Mouse (Mus musculus) T-helper 2 cell (primary cell): ENCODE measurements around the gene Hspa1l.
"Not testable (repeated sequence)": the region's sequence is repeated elsewhere in the genome, so short reads cannot be mapped to it uniquely, and the experiment has no call there.

Source experiments
- in situ Hi-C: fragments of 300-600 bp; cut with MboI, MseI; formaldehyde crosslinking; loops from one replicate; pipeline ENCODE4 v1.15.1; 2025; ENCODE audit warnings: high pct_unique_total_duplicates

Gene Hspa1l

DNA sequence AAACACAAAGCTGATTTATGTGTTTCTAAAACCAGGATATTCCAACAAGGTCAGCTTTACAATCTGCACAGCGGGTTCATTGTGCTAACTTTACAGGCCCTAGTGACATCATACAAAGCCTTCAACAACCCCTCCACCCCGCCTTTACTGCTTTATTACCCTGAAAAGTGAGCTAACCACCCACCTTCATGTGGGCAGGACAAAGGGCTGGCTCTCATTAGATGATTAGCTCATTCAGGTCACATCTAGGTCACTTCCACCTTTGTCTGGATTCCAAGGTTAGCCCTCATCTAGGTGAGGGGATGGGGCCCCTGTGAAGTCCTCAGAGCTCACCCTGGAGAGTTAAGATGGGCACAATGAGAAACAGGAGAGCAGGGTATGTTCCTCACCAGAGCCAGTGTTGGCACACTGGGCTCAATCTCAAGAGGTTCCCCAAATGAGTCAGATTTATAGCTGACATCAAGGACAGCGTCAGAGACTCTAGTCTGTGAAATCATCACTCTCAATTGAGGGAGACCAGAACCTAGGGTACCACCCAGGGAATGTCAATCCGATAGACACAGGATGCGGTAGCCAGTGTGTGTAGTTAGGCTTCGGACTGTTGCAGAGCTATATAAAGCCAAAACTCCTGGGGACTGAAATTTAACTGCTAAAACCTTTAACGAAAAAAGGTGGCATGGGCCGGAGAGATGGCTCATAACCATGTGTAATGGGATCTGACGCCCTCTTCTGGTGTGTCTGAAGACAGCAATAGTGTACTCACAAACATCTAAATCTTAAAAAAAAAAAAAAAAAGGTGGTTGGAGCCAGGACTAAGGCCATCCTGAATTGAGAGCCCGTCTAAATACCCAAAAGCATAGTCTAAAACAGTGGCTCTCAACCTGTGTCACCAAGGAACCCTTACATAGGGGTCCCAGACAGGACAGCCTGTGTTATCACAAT is 21.7 kb upstream of the Hspa1l start:
- in situ Hi-C loops, result no loop called here

DNA sequence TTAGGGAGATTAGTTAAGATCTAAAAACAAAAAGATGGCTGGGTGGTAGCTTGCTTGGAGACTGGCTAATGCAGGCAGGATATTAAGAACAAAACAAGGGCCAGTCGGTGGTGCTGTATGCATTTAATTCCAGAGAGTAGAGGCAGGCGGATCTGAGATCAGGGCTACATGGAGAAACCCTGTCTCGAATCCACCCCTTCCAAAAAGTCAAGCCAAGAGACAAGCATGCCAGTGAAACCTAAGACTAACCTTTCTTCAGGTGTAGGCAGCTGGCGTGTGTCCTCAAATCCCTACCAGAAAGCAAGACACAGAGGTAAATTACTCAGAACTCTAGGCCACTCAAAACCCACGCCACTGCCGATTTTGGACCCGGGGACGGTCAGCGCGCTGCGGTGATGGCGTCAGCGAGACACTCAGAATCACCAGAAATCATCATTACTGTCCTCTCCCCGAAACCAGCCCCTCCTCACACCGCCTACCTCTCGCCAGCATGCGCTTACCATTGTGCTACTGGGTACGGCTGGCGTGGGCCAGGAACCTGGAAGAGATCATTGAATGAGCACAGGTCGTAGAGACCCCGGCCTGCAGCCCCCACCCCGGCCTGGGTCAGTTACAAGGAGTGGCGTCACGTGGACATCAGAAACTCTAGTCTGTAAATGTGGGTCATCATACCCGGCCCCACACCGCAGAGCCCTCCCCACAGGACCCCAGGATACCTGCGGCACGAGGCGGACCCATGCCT is 20.7 kb upstream of the Hspa1l start:
- in situ Hi-C loops, result no loop called here

DNA sequence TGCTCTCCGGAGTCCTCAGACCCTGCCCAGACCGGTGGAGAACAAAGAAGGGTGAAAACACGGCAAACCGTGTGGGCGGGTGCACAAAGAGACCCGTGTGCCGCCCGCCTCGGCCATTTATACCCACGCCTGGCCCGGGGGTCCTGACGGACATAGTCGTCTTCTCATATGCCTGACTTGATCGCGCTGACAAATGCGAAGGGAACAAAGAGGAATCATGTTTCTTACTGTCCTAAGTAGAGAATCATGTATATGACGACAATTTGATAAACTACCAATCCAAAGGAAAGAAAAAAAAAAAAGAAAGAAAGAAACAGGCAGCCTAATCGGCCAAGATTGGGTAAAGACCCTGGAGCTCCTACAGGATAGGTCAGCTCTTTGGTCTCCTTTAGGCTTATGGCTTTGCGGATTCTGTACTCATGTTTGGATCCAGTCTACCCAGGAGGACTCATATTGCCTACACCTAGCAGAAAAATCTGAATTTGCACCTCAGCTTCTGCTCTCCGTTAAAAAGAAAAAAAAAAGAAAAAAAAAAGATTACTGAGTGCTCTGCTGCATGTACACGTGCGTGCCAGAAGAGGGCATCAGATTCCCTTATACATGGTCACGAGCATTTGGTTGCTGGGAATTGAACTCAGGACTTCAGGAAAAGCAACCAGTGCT is 20.0 kb upstream of the Hspa1l start:
- in situ Hi-C loops, result no loop called here

DNA sequence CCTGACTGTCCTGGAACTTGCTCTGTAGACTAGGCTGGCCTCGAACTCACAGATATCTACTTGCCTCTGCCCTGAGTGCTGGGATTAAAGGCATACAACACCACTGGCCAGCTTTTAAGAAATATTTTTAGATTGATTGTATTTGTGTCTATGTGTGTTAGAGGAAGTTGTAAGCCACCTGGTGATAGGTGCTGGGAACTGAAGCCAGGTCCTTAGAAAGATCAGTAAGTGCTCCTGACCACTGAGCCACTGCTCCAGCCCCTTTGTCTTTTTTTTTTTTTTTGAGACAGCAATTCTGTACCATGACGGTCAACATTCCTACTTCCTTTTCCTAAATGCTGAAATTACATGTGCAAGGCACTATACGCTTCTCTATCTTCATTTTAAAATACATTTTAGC is 19.2 kb upstream of the Hspa1l start:
- in situ Hi-C loops, result no loop called here

DNA sequence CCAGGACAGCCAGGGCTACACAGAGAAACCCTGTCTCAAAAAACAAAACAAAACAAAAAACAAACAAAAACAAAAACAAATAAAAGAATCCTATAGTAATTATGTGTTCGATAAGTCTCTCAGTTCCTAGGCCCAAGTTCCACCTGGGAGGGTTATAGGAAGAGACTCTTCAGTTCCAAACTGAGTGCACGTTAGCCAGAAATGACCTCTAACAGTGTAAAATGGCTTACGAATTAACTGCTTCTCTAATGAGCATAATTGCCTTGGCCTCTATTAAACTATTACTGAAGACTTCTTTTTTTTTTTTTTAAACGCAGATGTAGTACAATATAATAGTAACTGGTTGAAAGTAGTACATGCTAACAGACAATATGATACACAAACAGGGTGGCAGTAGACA is 18.6 kb upstream of the Hspa1l start:
- in situ Hi-C loops, result no loop called here

DNA sequence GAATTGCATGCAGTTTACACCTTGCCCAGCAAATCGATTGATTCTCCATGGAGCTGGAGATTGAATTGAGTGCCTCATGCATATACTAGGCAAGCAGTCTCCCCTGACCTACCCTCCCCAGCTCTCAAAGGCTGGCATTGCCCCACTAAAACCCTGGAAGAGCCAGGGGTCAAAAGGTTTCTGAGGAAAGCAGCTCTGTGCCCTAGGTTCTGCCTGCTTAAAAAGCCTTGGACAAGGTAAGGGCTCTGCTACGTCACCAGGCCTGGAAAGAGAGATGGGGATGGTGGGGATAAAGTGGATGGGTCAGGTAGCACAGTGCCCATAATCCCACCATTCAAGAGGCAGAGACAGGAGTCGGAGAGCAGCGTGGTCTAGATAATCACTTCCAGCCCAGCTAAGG is 17.7 kb upstream of the Hspa1l start:
- in situ Hi-C loops, result no loop called here

DNA sequence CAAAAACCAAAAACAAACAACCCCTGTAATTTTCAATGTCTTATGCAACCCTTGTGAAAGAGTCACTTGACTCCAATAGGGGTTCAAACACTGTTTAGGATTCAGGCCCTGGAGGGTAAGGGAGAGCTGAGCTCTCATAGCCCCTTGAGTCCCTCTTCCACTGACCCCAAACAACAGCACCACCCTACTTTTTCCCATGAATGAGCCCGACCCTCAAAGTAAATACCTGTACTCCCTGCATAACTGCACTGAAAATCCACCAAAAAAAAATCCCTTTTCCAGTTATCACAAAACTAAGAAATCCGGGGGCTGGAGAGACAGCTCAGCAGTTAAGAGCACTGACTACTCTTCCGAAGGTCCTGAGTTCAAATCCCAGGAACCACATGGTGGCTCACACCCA is 16.6 kb upstream of the Hspa1l start:
- in situ Hi-C loops, result no loop called here

DNA sequence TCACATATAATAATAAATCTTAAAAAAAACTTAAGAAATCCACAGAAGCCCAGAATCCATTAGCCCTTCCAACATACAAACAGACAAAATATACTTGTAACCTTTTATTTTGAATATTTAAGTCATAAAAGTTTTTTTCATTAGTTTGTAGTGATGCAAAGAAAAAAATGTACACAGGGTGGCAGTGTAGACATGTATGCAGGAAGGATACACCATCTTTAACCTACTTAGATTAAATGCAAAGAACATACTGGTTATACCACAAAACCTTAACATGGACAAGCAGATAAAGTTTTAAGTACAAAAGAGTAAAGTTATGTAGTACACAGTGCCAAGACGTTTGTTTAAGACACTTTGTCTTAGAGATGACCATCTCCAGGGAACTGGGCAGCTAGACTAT is 16.2 kb upstream of the Hspa1l start:
- in situ Hi-C loops, result no loop called here

DNA sequence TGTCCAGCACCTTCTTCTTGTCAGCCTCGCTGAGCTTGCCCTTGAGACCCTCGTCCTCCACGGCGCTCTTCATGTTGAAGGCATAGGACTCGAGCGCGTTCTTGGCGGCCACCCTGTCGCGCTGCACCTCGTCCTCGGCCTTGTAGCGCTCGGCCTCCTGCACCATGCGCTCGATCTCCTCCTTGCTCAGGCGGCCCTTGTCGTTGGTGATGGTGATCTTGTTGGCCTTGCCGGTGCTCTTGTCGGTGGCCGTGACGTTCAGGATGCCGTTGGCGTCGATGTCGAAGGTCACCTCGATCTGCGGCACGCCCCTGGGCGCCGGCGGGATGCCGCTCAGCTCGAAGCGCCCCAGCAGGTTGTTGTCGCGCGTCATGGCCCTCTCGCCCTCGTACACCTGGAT is 15.2 kb upstream of the Hspa1l start:
- in situ Hi-C loops, result not testable (repeated sequence)

DNA sequence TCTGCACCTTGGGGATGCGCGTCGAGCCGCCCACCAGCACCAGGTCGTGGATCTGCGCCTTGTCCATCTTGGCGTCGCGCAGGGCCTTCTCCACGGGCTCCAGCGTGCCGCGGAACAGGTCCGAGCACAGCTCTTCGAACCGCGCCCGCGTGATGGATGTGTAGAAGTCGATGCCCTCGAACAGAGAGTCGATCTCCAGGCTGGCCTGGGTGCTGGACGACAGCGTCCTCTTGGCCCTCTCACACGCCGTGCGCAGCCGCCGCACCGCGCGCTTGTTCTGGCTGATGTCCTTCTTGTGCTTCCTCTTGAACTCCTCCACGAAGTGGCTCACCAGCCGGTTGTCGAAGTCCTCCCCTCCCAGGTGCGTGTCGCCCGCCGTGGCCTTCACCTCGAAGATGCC is 14.5 kb upstream of the Hspa1l start:
- in situ Hi-C loops, result not testable (repeated sequence)

DNA sequence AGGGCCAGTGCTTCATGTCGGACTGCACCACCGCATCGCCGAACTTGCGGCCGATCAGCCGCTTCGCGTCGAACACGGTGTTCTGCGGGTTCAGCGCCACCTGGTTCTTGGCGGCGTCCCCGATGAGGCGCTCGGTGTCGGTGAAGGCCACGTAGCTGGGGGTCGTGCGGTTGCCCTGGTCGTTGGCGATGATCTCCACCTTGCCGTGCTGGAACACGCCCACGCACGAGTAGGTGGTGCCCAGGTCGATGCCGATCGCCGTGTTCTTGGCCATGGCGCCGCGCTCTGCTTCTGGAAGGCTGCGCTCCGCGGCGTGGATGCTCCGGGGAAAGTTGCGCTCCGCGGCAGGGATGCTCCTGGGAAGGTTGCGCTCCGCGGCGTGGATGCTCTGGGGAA is 13.8 kb upstream of the Hspa1l start:
- in situ Hi-C loops, result not testable (repeated sequence)

DNA sequence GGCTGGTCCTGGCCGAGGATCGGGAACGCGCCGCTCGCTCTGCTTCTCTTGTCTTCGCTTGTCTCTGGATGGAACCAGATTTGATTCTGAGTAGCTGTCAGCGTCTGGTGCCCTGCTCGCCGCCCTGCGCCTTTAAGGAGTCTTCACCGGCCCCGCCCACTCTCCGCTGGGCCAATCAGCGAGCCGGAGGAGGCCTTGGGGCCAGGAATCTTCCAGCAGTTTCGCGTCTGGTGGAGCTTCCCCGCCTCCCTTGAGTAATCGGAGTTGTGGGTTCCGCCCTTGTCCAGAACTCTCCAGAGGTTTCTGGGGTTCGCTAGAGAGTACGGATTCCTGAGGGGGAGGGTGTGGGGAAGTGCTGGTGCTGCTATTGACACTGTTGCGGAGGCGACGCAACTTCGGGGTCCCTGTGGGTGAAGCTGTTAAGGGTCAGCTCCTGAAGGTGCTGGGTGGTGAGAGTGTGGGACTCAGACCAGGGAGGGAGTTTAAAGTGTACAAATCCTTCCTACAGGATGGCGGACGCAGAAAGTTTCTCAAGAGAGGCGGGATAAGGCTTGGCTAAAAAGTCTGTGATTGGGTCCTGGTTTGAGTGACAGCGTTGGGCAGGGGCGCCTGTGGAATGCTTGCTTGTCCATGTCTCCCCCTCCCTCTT is 13.2 kb upstream of the Hspa1l start, which contains the start of gene Hspa1b:
Hspa1b (minus strand) TSS at position 109 of the 649 bp plus-strand sequence.
- in situ Hi-C loops, result not testable (repeated sequence)

DNA sequence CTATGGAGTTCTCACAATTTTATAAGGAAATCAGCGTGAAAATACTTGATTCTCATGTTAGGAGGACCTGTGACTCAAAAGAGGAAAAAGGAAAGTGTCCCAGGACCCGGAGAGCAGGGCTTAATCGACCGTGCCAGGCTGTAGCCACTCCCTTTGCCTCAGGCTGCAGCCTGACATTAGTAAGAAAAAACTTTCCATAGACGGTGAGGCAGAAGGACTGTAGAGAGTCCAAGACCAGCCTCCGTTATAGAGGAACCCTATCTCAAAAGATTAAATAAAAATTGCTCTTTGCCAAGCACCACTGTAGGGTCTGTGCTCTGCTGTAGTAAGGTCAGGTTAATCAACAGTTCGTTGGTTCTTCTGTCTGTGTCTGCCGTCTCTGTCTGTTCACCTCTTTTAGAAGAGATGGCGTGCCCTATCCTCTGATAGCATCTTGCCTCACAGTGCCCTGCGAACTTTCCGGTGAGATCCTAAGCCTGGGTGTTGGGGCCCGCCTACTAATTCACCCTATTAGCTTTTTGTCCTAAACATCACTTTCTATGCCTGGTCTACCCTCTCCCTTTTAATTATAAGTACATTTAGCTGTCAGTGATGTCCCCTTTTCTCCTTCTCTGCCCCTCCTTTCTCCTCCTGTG is 12.5 kb upstream of the Hspa1l start:
- in situ Hi-C loops, result no loop called here

DNA sequence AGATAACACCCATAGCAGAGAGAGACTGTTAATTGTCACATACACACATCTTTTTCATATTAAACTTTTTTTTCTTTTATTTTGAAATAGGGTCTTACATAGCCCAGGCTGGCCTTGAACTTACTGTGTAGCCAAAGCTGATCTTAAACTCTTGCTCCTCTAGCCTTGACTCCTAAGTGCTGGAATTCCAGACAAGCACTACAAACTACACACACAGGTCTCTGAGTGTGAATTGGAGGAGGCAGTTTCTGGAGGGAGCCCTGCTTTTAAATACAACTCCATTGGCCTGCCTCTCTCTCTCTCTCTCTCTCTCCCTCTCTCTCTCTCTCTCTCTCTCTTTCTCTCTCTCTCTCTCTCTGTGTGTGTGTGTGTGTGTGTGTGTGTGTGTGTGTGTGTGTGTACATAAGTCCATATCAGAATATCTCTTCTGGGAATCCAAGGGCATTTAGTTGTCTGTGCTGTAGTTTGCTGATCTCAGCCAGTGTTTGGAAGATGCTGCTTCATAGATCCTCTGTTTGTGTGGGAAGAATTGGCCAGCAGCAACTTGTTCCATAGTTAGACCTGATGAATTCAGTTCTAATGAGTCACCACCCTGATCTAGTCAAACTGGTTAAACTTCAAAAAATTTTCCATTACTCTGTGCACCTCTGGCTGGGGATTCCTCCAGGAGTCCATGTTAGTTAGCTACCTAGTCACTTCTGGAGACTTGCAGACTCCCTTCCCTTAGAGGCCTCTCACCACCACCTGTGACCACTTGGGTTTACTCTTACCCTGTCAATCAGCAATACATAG is 11.6 kb upstream of the Hspa1l start:
- in situ Hi-C loops, result no loop called here

DNA sequence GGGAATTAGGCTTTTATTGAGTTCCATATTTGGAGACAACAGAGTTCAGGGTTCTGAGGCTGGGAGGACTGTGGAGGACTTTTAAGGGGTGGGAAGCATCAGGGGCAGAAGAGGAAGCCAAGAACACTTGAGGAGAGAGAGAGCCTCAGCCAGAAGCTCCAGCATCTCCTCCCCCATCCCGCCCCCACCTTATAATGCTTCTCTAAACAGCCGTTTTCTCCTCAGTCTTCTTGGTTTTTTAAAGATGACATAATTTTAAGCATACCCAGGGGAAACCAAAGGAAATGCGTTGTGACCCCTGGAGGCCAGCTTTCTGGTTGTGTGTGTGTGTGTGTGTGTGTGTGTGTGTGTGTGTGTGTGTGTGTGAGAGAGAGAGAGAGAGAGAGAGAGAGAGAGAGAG is 10.4 kb upstream of the Hspa1l start:
- in situ Hi-C loops, result no loop called here

DNA sequence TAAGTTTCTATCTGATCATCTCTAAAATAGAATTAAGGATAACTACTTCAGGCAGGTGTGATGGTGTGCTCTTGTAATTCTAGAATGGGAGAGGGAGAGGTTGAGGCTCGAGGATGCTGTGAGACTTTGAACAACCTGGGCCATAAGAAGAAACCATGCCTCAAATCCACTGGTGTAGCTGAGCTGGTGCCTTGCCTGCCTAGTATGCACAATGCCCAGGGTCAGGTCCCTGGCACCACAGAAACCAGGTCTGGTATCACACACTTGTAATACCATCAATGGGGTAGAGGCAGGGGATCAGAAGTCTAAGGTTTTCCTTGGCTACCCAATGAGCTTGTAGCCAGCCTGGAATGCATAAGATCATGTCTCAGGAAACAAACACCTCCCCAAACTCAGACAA is 9.7 kb upstream of the Hspa1l start:
- in situ Hi-C loops, result no loop called here

DNA sequence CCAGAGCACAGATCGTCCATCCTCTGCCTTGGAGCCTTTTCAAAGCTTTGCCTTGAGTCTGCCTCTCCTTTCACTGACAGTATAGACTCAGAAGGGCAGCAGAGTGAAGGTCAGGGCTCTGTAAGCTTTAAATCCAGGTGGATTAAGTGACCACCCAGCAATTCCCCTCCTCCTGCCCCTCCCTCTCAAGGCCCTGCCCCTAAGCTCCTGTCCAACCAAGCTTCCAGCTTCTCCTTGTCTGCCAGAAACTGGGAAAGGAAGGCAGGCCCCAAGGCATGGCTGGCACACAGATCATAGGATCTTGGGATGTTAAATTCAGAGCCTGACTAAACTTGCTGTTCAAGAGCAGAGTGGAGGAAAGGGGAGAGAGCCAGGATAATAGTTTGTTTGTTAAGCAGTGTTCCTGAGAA is 7.9 kb upstream of the Hspa1l start:
- in situ Hi-C loops, result no loop called here

DNA sequence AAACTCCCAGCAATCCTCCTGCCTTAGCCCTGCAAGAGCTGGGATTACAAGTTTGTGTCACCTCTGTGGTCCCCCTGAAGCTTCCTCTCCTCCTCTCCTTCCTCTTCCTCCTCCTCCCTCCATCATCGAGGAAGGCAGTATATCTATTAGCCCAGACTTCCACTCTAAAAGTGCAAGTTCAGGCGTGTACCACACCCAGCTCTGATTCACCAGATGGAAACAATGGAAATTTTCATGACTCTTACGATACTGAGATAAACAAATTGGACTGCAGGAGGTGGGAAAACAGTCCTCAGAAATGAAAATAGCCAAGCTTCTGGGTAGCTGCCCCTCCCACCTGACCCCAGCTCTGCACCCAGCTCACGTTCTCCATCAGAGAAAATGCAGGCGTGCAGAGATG is 6.9 kb upstream of the Hspa1l start:
- in situ Hi-C loops, result no loop called here

DNA sequence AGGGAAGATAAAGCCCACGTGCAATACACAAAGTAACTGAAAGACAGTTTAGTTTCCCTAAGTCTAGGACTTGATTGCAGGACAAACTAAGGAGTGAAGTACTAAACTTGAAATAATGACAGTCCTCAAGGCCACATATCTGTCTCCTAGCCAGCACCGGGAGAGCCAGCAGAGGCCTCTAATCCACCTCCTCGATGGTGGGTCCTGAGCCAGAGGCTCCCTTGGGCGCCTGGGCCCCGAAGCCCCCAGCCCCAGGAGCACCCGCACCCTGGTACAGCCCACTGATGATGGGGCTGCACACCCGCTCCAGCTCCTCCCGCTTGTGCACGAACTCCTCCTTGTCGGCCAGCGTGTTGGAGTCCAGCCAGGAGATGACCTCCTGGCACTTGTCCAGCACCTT is 2.7 kb upstream of the Hspa1l start, which contains the start of gene Gm20481:
Gm20481 (plus strand) TSS at position 91 of the 400 bp plus-strand sequence.
- in situ Hi-C loops, result not testable (repeated sequence)

DNA sequence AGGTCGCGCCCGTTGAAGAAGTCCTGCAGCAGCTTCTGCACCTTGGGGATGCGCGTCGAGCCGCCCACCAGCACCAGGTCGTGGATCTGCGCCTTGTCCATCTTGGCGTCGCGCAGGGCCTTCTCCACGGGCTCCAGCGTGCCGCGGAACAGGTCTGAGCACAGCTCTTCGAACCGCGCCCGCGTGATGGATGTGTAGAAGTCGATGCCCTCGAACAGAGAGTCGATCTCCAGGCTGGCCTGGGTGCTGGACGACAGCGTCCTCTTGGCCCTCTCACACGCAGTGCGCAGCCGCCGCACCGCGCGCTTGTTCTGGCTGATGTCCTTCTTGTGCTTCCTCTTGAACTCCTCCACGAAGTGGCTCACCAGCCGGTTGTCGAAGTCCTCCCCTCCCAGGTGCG is 1.7 kb upstream of the Hspa1l start:
- in situ Hi-C loops, result not testable (repeated sequence)
